Mouse (Mus musculus) MN1 (cell line): ENCODE measurements around the gene Adipor2.

Experiments
- DNase-seq: peaks from one replicate; pipeline ENCODE4 v3.0.0-alpha.2; 2016; ENCODE audit warnings: low spot score

Adipor2 gene

GRCm38 (mm10) chr6:119347813-119348212 lies 69.7 kb downstream of the Adipor2 start:
- DNase-seq, result no peak

- no peak for DNase-seq
These were observed 71.2 kb downstream of the Adipor2 start for GRCm38 (mm10) chr6:119346257-119346656.

GRCm38 (mm10) chr6:119341409-119341808 lies 76.1 kb downstream of the Adipor2 start:
- DNase-seq, result peak; percentile 32

DNA sequence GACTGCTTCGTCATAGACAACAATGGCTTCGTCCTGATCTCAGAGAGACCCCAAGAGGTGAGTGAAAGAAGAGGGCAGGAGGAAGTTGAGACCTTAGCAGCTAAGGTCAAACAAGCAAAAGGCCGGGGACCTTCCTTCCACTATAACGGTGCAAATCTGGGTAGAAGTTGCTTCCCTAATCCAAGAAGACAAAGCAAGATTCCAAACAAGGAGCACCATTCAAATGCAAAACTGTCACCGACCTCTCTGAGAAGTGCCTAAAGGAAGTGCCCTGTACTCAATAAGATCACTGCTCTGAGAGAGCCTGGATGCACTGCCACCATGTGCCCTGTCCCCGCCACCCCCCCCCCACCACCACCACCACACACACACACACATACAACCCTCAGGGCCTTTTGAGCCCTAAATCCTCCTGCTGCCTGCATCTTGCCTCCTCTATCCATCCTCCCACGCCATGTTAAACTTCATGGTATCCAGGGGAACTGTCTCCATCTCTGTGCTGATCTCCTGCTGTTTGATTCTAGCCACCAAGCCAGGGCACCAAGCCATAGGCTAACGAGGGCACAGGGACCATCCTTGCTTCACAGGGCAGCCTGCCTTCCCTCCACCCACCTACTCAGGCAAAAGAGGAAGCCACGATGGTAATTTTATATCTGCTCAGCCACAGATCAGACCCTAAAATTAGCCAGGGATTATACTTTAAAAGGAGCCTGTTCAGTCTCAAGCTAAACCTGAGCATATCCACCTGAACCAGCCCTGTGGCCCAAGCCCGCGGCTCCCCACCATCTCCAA lies 79.2 kb downstream of the Adipor2 start:
- DNase-seq, result no peak

- DNase-seq, result no peak
These were observed 80.2 kb downstream of the Adipor2 start for GRCm38 (mm10) chr6:119337287-119337686.

DNA sequence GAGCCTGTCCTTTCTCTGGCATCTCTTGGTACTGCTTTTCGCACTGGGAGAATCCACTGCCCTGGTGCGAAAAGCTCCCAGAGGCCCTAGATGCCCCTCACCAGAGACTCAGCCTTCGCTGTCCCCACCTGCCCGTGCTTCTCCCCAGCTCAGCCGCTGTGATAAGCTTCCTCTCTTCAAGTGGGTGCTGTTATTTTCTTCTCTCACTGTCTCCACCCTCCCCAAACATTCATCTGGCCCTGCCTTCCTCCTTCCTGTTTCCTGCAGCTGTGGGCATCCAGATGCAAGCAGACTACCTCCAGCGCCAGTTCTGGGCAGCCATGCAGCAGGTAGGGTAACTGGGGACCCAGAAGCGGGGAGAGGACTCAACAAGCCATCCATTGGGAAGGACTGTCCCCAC lies 81.4 kb downstream of the Adipor2 start:
- DNase-seq, result no peak

- no peak for DNase-seq
These were observed 83.7 kb downstream of the Adipor2 start for GRCm38 (mm10) chr6:119333831-119334230.

- peak; percentile 66 for DNase-seq
These were observed 84.3 kb downstream of the Adipor2 start for GRCm38 (mm10) chr6:119333202-119333601.

GRCm38 (mm10) chr6:119332111-119332510 lies 85.4 kb downstream of the Adipor2 start:
- no peak for DNase-seq

GRCm38 (mm10) chr6:119330506-119330905 lies 87.0 kb downstream of the Adipor2 start, which contains the start of gene Lrtm2:
Gene Lrtm2 (minus strand): TSS chr6:119330766.
- no peak for DNase-seq

GRCm38 (mm10) chr6:119329936-119330335 lies 87.6 kb downstream of the Adipor2 start:
- DNase-seq, result no peak

DNA sequence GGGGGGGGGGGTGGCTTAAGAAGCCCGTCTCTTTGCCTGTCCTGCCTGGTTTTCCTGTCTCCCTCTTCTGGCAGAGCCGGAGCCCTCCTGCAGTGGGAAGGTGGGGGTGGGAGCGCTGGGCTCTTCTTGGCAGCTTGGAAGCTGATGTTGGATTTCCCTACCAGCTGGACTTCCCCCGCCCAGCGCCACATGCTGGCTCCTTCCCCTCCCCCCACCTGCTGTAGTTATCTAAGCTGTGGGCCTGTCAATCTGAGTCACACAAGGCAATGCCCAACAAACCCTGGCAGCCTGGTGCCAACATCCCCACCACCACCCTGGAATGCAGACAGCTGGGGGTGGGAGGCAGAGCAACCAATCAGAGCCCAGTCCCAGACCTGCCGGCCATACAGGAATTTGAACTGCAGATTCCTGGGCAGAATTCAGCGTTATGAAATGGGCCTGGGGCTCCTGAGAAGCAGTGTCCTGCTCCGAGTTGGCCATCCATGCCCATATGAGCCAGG lies 88.2 kb downstream of the Adipor2 start:
- peak; percentile 80 for DNase-seq

DNA sequence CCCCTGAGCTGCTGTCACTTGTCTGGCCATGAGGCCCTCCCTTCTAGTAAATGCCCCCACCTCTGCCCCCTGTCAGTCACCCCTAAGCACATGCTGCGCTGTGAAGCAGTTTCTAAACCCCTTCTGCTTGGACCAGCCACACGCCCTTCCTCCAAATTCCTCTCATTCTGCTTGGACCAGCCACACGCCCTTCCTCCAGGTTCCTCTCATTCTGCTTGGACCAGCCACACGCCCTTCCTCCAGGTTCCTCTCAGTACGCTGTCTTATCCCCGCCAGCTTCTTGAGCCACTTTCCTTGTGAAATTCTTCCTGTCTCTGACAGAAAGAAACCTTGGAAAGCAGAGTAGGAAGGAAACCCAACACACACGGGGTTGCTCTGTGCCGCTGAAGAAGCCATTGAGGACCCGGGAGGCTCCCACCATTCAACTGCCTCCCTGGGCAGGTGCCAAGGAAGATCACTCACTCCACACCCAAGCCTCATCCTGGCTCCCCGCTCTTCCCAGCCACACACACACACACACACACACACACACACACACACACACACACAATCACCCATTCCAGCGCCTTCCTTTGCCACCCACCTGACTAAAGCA lies 88.9 kb downstream of the Adipor2 start:
- peak; percentile 30 for DNase-seq

DNA sequence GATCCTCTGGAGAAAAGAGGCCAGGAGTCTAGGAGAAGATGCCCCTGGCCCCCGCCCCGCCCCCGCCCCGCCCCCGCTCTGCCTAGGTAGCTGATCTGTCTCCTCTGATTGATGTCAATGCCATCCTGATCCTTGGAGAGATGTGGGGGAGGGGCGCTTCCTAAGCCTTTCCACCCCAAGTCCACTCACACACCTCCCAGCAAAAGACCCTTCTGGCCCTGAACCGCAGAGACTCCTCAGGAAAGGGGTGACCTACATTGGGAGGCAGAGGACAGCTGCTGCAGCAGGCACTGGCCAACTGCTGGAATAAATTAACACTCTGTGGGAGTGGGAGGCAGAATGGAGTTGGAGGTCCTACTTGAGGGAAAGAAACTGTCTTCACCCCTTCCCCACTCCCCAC lies 91.0 kb downstream of the Adipor2 start:
- DNase-seq, result no peak

- no peak for DNase-seq
These were observed 91.5 kb downstream of the Adipor2 start for GRCm38 (mm10) chr6:119325978-119326377.

GRCm38 (mm10) chr6:119324776-119325175 lies 92.7 kb downstream of the Adipor2 start:
- no peak for DNase-seq

DNA sequence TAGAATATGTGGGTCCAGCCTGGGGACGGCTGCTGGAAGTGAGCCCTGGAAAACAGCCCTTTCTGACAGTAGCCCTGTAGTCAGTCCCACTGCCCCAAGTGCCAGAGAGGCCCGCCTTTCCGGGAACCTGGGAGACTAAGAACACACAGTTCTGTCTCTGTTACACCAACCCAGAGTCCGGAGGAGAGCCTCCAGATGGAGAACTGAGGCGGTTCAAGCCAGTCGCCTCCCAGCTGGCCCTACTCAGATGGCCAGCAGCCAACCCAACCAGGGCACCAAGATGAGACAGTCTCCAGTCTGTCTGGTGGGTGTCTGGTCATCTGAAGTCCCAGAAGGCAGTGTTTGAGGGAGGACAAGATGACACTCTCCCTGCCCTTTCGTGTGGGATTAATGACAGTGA lies 95.8 kb downstream of the Adipor2 start:
- peak; percentile 63 for DNase-seq

GRCm38 (mm10) chr6:119320481-119320880 lies 97.0 kb downstream of the Adipor2 start:
- DNase-seq, result no peak

DNA sequence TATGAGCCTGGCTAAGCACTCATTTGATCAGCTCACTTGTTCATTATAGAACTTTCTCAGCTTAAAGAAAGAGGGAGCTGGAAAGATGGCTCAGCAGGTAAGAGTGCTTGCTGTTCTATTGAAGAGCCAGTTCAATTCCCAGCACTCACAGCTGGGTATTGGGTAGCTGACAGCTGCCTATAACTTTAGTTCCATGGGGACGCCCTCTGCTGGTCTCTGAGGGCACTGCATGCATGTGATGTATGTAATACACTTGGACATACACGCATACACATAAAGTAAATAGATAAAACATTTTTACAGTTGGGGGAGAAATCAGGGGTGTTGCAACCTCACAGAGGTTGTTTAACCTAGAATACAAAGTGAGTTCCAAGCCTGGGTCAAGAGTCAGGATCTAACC lies 98.1 kb downstream of the Adipor2 start:
- DNase-seq, result no peak

DNA sequence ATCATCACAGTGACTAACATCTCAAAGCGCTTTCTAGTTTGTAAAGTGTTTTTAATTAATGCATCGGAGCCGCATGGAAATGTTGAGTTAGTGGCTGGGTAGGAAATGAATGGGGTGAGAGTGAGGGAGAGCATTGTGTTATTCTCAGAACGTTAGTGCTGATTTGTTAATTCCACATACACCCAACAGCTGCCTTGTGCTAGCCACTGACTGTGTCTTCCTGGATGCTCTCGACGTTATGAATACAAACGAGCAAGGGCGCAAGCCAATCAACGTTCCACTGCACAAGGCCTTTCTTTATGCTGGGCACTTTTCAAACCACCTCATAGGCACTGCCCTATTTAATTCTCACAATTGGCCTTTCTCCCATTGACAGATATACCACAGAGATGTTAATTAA lies 98.8 kb downstream of the Adipor2 start:
- no peak for DNase-seq

GRCm38 (mm10) chr6:119314751-119315476 lies 102.6 kb downstream of the Adipor2 start:
- no peak for DNase-seq

DNA sequence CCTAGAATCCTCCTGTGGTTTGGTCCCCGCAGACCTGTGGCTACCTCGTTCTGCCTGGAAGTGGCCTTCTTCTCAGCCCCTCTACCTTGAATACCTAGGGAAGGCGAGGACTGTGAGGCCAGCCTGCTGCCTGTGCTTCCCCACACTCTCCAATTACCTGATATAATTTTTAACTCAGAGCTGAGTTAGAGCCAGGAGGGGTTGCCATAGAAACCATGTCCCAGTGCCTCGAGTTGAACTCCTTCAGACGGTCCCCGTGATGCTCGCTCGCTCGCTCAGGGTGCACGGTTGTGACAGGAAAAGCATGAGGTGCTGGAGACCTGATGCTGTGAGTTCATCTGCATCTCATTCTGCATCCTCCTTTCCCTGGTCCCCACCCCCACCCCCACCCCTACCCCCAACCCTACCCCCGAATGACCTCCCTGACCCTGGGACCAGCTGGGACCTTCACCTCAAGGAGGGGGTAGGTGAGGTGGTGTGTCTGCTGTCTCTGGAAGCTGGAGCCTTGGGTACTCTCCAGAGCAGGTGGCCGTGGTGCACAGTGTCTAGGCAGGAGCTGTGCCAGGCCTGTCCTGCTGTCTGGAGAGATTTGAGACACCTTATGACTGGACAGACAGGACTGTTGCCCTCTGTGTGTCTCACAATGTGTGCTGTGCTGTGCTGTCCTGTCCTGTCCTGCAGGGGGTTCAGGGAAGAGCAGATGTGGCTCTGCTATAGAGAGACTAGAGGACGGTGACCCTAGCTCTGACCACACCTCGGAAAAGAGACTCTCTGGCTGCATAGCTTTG lies 103.7 kb downstream of the Adipor2 start:
- no peak for DNase-seq
